Mouse (Mus musculus): Measurements from ENCODE around the gene Tor1b. TPM values are rescaled to one million over a fixed set of nuclear protein-coding genes. Genes with fewer than 3 reads are reported as not detected.
"Not testable (repeated sequence)": the region's sequence is repeated elsewhere in the genome, so short reads cannot be mapped to it uniquely, and the experiment has no call there.

Gene Tor1b
- total RNA-seq, 2 experiments from 2014 or later = 28.5 to 28.9 TPM

DNA sequence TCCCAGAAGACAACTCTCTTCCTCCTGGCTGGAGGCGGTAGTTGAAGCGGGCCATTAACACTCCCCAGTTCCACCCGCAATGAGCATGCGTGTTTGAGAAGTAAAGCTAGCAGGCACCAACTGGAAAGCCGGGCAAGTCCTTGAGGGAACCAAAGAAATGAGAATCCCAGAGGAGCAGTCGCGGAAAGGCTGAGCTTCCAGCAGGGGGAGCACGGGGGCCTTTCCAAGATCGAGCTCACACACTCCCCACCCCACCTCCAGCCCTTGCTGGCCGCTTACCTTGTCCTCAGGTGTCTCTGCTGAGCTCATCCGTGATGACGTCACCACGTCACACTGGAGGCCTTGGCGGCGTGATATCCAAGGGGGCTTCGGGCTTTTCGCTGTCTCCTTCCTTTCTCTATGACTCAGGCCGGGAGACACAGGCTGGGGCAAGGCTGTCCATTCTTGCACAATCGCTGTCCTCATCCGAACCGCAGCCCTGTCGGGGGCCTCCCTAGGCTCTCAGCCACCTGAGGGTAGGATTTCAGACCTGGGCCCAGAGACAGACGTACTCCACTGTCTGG is 23.2 kb upstream of the Tor1b start, which contains the start of gene Ptges:
Gene Ptges, minus strand, starts transcription at position 381 of the 563 bp plus-strand sequence.
- peak; percentile 75 for DNase-seq
- intact Hi-C loops (cut with DNase I) = loop anchor here (5.0 to 10.0 kb wide), 3 partner anchors 37 to 495 kb away; no protein-coding TSS in a partner anchor

DNA sequence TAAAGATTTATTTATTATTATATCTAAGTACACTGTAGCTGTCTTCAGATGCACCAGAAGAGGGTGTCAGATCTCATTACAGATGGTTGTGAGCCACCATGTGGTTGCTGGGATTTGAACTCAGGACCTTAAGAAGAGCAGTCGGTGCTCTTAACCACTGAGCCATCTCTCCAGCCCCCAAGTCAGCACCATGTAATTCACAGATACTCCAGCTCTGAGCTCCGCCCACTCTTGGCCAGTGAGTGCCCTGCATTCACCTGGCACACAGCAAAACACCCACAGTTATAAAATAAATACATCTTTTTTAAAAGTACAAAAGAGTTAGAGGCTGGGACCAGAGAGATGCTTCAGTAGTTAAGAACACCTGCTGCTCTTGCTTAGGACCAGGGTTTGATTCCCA is 21.9 kb upstream of the Tor1b start:
- intact Hi-C loops (cut with DNase I) = loop anchor here (5.0 to 10.0 kb wide), 2 partner anchors 104 to 496 kb away; no protein-coding TSS in a partner anchor
- DNase-seq = not testable (repeated sequence)

DNA sequence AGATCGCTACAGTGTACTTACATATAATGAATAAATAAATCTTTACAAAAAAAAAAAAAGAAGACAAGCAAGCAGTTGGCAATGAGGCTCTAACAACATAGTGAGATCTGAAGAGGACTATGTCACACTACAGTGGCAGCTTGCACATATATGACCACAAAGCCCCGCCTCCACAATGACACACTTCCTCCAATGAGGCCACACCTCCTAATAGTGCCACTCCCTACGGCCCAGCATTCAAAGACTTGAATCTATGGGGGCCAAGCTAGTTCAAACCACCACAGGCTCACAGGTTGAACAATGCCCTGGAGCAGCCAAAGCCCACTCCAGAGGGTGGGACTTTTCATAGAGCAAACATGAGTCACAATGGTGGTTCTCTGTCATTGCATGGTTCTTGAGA is 20.8 kb upstream of the Tor1b start:
- intact Hi-C loops (cut with DNase I) = loop anchor here (5.0 to 10.0 kb wide), 2 partner anchors 105 to 497 kb away; no protein-coding TSS in a partner anchor

DNA sequence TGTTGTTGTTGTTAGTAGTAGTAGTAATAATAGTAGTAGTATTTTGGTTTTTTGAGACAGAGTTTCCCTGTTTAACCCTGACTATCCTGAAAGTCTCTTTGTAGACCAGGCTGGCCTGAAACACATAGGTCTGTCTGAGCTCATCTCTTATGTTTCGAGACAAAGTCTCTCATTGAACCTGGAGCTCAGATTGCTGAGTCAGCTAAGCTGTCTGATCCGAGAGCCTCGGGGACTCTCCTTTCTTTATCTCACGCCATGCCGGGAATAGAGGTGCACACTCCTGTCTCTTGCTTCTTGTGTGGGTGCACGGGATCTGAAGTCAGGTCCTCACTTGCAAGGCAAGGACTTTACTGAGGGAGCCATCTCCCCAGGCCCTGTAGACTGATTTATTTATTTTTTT is 19.7 kb upstream of the Tor1b start:
- intact Hi-C loops (cut with DNase I) = loop anchor here (5.0 to 10.0 kb wide), 2 partner anchors 106 to 498 kb away; no protein-coding TSS in a partner anchor
- no peak for DNase-seq

More for the DNA sequence above, 20.8 kb upstream of the Tor1b start:
- DNase-seq = no peak

DNA sequence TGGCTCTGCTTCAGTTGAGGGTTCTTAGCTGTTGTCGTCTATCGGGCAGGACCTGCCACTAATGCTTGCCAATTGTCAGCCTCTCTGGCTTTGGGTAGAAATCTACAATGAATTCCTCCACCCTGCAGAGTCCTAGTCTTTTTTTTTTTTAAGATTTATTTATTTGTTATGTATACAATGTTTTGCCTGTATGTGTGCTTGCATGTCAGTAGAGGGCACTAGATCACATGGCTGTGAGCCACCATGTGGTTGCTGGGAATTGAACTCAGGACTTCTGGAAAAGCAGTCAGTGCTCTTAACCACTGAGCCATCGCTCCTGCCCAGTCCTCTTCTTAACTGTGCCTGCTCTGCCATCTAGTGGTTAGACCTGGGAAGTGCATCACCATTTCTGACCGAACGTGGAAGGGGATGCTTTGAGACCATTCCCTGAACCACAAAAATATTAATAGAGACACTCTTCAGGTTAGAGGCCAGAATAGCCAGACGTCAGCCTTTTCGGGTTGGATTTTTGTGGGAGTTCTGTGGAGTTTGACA is 18.8 kb upstream of the Tor1b start:
- peak; percentile 76 for DNase-seq
- intact Hi-C loops (cut with DNase I) = loop anchor here (5.0 to 10.0 kb wide), 2 partner anchors 107 to 499 kb away; no protein-coding TSS in a partner anchor

DNA sequence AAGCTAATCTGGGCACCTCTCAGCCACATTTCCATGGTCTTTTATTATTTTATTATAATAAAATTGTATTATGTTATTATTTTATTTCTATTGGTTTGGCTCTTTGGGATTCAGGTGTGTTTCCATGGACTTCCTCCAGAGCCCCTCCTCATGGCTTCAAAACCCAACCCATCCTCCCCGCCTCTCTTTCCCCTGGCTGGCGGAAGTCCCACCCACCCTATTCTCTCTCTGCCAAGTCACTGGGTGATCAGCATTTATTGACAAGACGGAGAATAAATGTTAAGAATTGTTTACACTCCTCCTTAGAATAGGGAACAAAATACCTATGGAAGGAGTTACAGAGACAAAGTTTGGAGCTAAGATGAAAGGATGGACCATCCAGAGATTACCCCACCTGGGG is 16.0 kb upstream of the Tor1b start:
- no peak for DNase-seq
- intact Hi-C loops (cut with DNase I) = loop anchor here (10.0 kb wide), 1 partner anchor 502 kb away; no protein-coding TSS in a partner anchor

DNA sequence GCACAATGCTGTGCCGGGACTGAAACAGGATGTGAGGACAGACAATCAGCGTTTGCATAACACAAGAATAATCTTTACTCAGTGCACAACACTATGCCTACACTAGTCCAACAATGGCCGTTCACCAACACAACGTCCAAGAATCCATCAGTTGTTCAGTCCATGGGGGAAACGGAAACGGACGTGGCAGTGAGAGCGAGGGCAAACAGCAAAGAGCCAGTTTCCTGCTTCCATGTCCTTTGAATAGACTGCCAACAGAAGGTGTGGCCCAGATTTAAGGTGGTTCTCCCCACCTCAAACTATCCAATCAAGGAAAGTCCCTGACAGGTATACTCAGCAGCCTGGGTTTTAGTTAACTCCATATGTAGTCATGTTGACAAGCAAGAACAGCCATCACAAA is 15.0 kb upstream of the Tor1b start:
- intact Hi-C loops (cut with DNase I) = loop anchor here (10.0 kb wide), 1 partner anchor 503 kb away; no protein-coding TSS in a partner anchor

DNA sequence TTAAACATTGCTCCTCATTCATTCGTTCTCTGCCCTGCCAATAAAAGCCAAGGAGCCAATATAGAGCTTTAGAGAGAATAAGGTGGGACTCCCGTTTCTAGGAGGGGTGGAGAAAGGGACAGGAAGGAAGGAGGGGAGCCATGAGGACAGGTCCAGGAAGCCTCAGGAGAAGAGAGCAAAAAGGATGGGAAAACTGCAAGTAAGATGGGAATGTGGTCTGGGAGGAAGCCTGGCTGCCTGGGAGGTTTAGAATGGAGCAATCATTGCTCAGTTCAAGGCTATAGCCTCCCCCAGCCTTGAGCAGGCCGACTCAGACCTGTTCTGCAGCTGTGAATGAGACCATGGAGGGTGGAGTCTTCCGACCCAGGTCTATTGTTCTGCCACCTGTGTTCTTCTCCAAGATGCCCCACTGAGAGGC is 14.2 kb upstream of the Tor1b start:
- DNase-seq = no peak

More for the DNA sequence above, 15.0 kb upstream of the Tor1b start:
- DNase-seq = no peak

DNA sequence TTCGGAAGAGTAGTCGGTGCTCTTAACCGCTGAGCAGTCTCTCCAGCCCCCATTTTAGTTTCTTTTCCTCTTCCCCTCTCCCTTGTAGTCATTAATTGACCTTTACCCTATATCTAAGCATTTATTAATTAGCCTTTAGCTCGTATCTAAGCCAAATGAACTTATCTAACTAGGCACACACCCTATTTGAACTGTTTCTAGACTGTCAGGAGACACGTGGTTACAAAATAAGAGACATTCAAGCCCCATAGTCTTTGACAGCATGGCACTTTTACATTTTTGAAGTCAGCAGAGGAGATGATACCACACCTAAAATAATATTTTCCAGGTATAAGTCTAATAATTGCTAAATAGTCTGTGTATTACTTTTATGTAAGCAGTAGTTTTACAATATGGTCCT is 11.2 kb upstream of the Tor1b start:
- DNase-seq = no peak
- intact Hi-C loops (cut with DNase I) = no loop called here

More for the DNA sequence above, 14.2 kb upstream of the Tor1b start:
- intact Hi-C loops (cut with DNase I) = loop anchor here (10.0 kb wide), 1 partner anchor 504 kb away; no protein-coding TSS in a partner anchor

DNA sequence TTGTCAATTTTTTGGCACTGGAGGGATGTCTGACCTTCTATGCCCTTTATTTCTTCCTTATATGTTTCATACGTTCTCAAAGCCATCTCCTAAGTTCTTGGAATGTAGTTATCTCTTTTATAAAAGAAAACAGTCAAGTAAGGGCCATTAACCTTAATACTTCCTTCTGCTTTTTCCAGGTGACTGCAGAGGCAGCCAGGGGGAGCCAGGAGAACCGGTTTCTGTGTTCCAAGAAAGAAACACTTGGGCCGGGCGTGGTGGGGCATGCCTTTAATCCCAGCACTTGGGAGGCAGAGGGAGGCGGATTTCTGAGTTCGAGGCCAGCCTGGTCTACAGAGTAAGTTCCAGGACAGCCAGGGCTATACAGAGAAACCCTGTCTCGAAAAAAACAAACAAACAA is 10.6 kb upstream of the Tor1b start:
- DNase-seq; intact Hi-C loops (cut with DNase I): not testable (repeated sequence)

DNA sequence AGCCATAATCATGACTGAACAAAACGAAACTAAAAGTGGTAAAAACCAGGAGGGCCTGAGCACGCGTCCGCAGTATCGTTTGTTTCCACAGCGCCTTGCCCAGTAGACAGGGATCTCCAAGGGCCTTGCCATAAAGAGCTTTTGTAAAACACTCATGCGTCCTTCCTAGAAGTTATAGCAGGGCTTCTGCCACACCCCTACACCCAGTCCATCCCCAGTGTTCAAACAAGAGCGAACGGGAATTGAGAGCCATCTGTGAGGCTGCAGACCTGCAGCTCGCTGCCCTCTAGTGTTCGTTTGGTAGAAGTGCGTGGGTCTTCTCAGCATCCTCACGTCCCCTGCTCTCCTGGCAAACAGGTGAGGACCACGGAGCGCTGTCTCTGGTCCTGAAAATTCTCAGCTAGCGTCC is 10.2 kb upstream of the Tor1b start:
- intact Hi-C loops (cut with DNase I) = no loop called here
- peak; percentile 60 for DNase-seq

DNA sequence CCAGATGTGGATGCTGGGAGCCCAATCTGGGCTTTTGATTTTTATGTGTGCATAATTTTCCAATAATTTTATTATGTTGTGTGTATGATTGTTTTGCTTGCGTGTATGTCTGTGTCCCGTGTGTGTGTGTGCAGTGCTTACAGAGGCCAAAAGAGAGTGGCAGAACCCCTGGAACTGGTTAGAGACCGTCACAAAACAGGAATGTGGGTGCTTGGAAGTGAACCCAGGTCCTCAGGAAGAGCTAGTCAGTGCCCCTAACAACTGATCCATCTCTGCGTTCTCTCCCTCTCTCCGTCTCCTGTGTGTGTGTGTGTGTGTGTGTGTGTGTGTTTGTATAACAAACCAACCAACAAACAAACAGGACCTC is 319 bp upstream of the Tor1b start:
- DNase-seq = no peak
- intact Hi-C loops (cut with DNase I) = no loop called here

DNA sequence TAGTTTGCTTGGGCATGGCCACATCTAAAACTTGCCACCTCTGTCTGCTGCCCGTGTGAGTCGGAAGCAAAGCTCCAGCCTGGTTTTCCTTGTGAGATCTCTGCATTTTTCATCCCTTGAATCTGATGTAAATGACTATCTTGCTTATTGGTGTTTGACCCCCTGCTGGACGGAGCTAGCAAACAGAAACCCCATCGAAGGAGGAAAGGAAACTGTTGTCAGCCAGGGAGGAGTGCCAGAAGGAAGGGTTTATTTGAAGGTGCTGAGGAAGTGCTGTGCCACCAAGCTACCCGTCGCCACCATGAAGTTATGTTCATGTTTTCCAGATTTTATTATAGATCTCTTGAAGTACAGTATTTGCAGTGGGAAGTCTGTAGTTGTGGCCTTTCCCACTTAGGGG is 2.0 kb downstream of the Tor1b start:
- DNase-seq = no peak
- intact Hi-C loops (cut with DNase I) = no loop called here

DNA sequence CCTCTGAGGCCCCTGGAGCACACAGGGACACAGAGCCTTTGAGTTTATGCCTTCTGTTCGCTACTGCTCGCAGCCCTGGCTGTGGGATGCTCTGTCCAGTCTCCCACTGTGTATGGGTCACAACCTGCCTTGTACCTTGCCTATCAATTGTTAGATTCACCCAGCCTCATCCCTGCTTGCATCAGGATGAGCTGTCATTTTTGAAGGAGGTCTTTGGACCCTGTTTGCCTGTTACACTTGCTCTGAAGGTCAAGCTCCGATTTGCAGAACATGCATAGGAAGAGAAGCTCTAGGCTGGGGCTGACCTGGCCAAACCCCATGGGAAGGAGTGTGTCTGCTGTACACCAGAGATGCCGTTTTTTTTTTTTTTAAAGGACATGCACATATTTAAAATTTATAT is 4.8 kb downstream of the Tor1b start:
- DNase-seq = no peak
- intact Hi-C loops (cut with DNase I) = no loop called here

DNA sequence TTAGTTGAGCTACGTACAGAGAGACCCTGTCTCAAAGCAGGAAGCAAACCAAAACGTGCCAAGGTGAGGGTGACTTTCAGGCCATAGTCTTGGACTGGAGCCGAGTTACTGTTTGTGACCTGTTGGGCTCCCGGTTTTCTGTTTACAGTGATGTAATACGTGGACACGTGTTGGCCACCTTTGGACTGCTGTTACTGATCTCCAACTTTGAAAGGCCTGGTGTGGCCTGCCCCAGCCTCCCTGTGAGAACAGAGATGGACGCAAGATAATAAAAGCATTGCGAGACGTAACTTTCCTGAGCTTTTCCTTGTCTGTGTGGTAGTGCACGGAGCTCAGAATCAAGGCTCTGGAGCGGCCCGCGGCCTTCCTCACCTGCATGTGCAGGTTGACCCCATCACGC is 6.0 kb downstream of the Tor1b start:
- DNase-seq = no peak
- intact Hi-C loops (cut with DNase I) = no loop called here

DNA sequence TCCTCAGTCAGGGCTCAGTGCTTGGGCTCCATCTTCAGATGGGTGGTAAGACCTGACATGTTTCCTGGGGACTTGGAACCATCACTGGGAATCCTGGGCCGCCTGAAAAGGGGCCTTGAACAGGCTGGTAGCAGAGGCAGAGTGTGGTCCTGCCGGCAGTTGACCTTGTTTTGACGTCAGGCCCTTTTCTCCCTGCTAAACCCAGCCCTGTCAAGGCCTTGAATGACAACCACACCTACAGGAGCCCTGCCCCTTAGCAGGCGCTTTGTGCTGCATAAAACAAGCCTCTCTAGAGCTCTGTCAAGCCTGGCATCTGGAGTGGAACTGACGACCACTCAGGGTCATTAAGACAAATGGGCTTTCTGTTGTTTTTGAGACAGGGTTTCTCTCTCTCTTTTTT is 7.1 kb downstream of the Tor1b start:
- intact Hi-C loops (cut with DNase I) = no loop called here
- DNase-seq = no peak

DNA sequence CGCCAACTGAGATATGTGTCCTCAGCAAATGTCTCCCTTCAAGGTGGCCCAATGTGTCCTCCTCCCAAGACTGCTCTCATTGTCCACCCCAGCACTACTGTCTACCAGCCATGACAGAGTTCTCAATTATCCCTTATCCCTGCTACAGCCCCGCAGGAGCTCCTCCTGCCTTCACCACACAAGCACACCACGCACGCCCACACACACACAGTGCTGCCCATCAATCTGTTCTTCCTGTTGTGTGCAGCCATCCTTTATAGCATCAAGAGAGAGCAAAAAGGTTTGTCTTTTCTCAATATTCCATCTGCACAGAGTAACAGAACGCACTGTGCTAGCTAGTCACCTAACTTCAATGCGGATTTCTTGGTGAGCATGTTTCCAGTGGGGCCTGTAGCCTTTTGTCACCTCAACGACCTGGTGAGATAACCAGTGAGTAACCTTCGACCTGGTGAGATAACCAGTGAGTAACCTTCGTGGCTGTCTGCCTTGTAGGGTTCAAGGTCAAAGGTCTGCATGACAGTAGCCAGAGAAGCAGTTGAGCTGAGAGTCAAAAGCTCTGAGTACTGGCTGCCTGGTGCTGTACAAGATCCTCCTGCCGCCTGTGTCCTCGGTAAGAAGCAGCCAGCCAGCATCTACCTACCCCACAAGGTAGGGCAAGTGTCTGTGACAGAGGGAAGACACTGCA is 10.0 kb downstream of the Tor1b start:
- intact Hi-C loops (cut with DNase I) = no loop called here
- no peak for DNase-seq

DNA sequence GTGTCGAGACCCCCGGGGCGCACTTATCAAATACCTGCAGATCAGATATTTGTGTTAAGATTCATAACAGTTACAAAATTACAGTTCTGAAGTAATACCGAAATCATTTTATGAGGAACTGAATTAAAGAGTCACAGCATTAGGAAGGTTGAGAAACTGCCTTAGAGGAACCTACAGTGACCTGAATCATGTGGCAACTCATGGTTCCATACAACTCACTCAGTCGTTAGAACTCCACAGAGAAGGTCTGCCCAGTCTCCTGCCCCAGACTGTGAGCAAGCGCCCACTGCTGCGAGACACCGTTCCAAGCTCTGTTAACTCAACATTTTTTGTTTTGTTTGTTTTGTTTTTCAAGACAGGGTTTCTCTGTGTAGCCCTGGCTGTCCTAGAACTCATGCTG is 12.9 kb downstream of the Tor1b start:
- DNase-seq = no peak
- intact Hi-C loops (cut with DNase I) = no loop called here

DNA sequence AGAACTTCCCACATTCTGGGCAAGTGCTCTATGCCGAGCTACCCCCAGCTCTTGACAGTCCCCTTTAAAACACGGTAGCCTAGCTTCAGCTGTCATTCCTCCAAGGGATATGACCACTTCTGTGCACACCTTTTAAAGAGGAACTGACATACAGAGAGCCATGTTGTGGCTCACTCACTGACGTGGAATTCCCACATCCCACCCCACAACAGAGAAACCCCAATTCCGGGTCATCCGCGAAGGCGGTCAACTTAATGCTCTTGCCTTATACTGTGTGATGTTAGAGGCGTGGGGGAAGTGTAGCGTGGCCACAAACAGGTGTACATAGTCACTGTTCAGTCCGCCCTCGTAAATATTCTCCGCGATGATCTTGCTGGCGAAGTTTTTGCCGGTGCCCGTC is 14.1 kb downstream of the Tor1b start:
- intact Hi-C loops (cut with DNase I) = no loop called here
- no peak for DNase-seq

DNA sequence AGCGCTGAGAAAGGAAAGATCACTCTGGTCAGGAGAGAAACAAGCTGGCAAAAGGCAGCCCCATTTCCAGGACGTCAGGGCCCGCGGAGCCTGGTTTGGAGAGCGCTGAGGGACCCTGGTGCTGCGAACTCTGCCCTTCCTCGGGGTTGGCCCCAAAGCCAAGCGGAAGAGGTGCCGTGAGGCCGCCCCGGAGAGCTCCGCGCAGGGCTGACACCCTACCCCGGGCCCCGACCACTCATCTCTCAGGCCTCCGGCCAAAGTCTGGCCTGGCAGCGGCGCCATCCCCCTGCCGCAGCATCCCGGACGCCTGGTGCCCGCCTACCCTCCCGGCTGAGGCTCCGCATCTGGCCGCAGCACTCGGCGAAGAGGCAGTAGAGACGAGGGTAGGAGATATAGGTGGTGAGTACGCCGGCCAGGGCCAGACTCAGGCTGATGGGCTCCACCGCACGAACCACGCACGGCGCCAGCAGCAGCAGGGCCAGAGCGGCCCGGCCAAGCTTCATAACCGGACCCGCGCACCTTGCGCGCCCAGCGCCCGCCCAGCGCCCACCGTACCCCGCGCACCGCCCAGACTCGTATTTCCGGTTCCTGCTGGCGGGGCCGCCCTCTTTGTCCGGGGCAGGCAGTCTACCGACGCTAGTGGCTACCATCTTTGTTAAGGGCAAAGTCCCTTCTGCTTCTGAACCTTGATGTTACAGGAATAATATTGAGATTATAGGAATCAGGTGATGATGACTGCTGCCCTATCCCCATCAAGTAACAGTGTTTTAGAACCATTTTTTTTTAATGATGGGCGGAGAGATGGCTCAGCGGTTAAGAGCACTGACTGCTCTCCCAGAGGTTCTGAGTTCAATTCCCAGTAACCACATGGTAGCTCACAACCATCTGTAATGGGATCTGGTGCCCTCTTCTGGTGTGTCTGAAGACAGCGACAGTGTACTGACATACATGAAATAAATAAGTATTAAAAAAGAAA is 14.9 kb downstream of the Tor1b start, which contains the start of gene Tor1a:
Gene Tor1a, minus strand, starts transcription at position 582 of the 976 bp plus-strand sequence.
- intact Hi-C loops (cut with DNase I) = no loop called here
- peak; percentile 93 for DNase-seq

Measured in left cerebral cortex, postnatal 4 days (tissue).